Mouse (Mus musculus) kidney, adult 11 months (tissue): ENCODE results near the gene Bbox1.

Experiments used
- DNase-seq: peaks from one replicate; pipeline ENCODE4 v3.0.0; 2022

The Bbox1 gene

GRCm38 (mm10) chr2:110269281-110269680 lies 45.1 kb downstream of the Bbox1 start:
- no peak for DNase-seq

GRCm38 (mm10) chr2:110232252-110232651 lies 82.1 kb downstream of the Bbox1 start:
- no peak for DNase-seq

GRCm38 (mm10) chr2:110230753-110231152 lies 83.6 kb downstream of the Bbox1 start:
- DNase-seq, result no peak

GRCm38 (mm10) chr2:110229143-110230087 lies 84.9 kb downstream of the Bbox1 start:
- DNase-seq, result peak; percentile 78

GRCm38 (mm10) chr2:110226421-110226820 lies 87.9 kb downstream of the Bbox1 start:
- DNase-seq, result peak; percentile 83

- DNase-seq, result no peak
Measured at GRCm38 (mm10) chr2:110225969-110226368, 88.4 kb downstream of the Bbox1 start.

GRCm38 (mm10) chr2:110222793-110223192 lies 91.6 kb downstream of the Bbox1 start:
- DNase-seq, result no peak

- DNase-seq, result peak; percentile 70
Measured at GRCm38 (mm10) chr2:110220492-110220891, 93.9 kb downstream of the Bbox1 start.

GRCm38 (mm10) chr2:110215685-110216058 lies 98.7 kb downstream of the Bbox1 start:
- no peak for DNase-seq

- peak; percentile 83 for DNase-seq
Measured at GRCm38 (mm10) chr2:110214991-110215684, 99.2 kb downstream of the Bbox1 start.

GRCm38 (mm10) chr2:110214278-110214677 lies 100.1 kb downstream of the Bbox1 start:
- no peak for DNase-seq
